Mouse (Mus musculus) heart, embryonic 11.5 days (tissue): ENCODE results near the gene Siglec1. TPM values are rescaled to one million over a fixed set of nuclear protein-coding genes. Genes with fewer than 3 reads are reported as not detected.

Experiments
- ATAC-seq: fragments of 200-750 bp; cut with Nextera tagmentation; replicated peaks from 2 replicates; pipeline ENCODE4 v1.8.0; 2017; ENCODE audit warnings: moderate library complexity; ENCODE audit not compliant: insufficient number of reproducible peaks, low FRiP score, low TSS enrichment
- H3K27ac ChIP-seq: fragments of 300-500 bp; sonication (generic); 2 replicates; pipeline ENCODE4 v1.5.1; 2014; ENCODE audit warnings: mild to moderate bottlenecking, low read depth, low read length
- H3K27me3 ChIP-seq: fragments of 300-500 bp; sonication (generic); 2 replicates; pipeline ENCODE4 v1.6.1; 2014; ENCODE audit warnings: mild to moderate bottlenecking, low read length, mixed read lengths; ENCODE audit not compliant: control insufficient read depth, insufficient read depth
- H3K36me3 ChIP-seq: fragments of 300-500 bp; sonication (generic); 2 replicates; pipeline ENCODE4 v1.6.1; 2014; ENCODE audit warnings: mild to moderate bottlenecking, low read length, moderate library complexity, mixed read lengths; ENCODE audit not compliant: control insufficient read depth, insufficient read depth
- H3K4me1 ChIP-seq: fragments of 300-500 bp; sonication (generic); 2 replicates; pipeline ENCODE4 v1.6.1; 2014; ENCODE audit warnings: low read length; ENCODE audit not compliant: control insufficient read depth, insufficient read depth
- H3K4me2 ChIP-seq: fragments of 300-500 bp; sonication (generic); 2 replicates; pipeline ENCODE4 v1.6.1; 2014; ENCODE audit warnings: mild to moderate bottlenecking, moderate library complexity
- H3K4me3 ChIP-seq: fragments of 300-500 bp; sonication (generic); 2 replicates; pipeline ENCODE4 v1.5.1; 2014; ENCODE audit warnings: low read depth, low read length
- H3K9ac ChIP-seq: fragments of 300-500 bp; sonication (generic); 2 replicates; pipeline ENCODE4 v1.6.1; 2014; ENCODE audit warnings: mild to moderate bottlenecking, low read depth, low read length, moderate library complexity
- H3K9me3 ChIP-seq: fragments of 300-500 bp; sonication (generic); replicated peaks from 2 replicates; pipeline ENCODE4 v1.6.1; 2016; ENCODE audit warnings: low read length; ENCODE audit not compliant: control insufficient read depth
- WGBS: fragments of 180-500 bp; shearing (Covaris S2); extraction: QIAGEN DNeasy Blood & Tissue Kit; methylation state at CpG from one replicate; pipeline ENCODE4 v1.1.7; 2014; ENCODE audit not compliant: insufficient replicate concordance; 5-methylcytosine and 5-hydroxymethylcytosine counted together
- polyA plus RNA-seq: library from polyadenylated mRNA; unstranded; fragments of >200 nt; fragmentation: Nextera tagmentation; extraction: Ambion mirVana; gene quantifications from 2 replicates; pipeline ENCODE4 v1.2.1, GENCODE M21; 2014

Siglec1 gene
- polyA plus RNA-seq: 0.11 and 0.16 TPM in 2 replicates

DNA sequence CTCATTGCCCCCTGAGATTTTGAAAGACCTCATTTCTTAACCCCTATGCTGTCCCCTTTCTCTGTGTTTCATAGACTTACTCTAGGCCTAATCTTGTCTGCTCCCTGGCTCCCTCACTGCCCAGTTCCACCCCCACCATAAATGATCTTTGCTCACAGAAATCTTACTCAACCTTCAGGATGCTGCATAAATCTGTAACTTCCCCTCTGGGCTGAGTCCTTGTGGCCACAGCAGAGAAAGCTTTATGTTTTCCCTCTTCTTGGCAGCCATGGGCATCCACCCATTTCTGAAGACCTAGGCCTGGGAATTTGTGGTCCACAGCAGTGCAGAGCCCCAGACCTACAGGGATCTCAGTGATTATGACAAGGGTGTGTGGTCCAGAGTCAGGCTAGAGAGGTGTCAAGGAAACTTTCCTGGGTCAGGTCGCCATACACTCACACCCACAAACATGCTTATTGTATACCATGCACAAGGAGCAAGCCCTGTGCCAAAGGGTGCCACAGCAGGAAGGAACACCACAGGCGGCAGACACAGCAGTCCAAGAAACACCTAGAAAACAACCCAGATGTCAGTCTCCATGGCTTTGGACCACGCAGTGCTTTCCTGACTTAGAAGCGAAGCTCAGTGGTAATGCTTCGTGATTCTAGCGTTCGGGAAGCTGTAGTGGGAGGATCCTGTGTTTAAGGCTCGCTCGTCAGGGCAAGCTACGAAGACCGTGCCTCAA is at the start of gene Siglec1:
Gene Siglec1, minus strand, starts transcription at position 99 of the 724 bp plus-strand sequence.
- 80% methylated on average over 11 of the region's 11 CpGs for WGBS
- Histone ChIP-seq H3K4me2 (no peak within 1 kb of the TSS), H3K27ac (no peak within 1 kb of the TSS), H3K9ac (no peak within 1 kb of the TSS), H3K27me3 (no peaks in the 10 kb centered on the region), H3K4me3 (no peak within 1 kb of the TSS), H3K36me3 (no peaks in the 10 kb centered on the region), H3K4me1 (no peaks in the 10 kb centered on the region), H3K9me3 (no peaks in the 10 kb centered on the region)
- ATAC-seq: no peak

DNA sequence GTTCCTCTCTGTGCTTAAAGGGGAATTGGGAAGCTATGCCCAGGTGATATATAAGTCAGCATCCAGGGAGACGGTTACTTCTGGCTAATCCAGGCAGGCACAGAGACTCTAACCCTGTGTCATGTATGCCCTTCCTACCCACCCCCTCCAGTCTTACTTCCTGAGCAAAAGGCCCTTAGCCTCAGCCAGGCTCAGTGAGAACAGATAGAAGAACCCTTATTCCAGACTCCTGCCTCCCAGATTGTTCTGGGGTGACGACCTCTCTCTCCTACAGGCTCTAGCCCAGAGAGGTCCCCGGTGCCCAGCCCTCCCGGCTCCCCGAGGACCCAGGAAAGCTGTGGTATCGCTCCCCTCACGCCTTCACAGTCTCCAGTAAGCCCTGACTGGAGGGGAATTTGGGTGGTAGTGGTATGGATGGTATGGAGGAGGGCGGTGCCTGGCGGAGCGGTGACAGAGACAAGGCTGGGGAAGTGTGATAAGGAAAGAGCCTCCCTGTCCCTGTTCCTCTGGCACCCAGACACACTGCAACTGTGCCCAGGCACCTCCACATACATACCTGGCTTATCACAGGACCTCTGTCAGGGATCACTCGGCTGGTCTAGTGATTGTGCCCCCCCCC is 49.1 kb upstream of the Siglec1 start:
- 13% methylated on average over 11 of the region's 11 CpGs for WGBS
- peaks cover 2% of the 10 kb centered on the region; the same call in 1 of the 2 replicates for H3K36me3 ChIP-seq
- peak overlapping the region; percentile 52 for H3K4me2 ChIP-seq
- peak overlapping the region; percentile 89 for H3K27ac ChIP-seq
- no peaks in the 10 kb centered on the region for H3K27me3 ChIP-seq
- peak overlapping the region; percentile 61 for H3K9ac ChIP-seq
- peak; percentile 92 for ATAC-seq
- H3K4me1 ChIP-seq: peaks cover 45% of the 10 kb centered on the region
- 0 out of 2 replicates have a peak overlapping the region, but pooled peaks have one; percentile 5 for H3K4me3 ChIP-seq
- no peaks in the 10 kb centered on the region for H3K9me3 ChIP-seq

DNA sequence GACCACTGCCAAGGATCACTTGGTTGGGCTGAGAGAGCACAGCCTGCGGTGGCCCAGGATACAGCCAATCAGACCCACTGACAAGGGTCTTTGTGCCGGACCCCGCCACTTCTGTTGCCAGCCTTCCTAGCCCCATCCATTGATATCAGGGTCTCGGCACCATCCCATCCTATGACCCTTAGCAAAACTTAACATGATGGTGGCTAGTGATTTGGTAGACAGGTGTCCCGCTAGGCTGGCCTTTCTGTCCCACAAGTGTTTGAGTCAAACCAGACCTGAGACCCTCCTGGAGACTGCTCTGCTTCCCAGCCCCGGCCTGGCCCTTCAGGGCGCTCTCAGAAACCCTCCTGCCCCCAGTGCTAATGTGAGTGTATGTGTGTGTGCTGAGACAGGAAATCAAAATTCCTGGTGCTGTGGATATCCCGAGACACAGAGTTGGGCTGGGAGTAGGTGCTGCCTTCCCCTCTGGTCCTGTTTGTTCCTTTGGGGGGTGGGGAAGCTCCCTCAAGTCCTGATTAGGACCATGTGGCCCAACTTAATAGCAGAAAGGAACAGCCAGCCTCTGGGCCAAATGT is 48.3 kb upstream of the Siglec1 start:
- H3K9me3 ChIP-seq: no peaks in the 10 kb centered on the region
- peaks cover 38% of the 10 kb centered on the region for H3K4me1 ChIP-seq
- 57% methylated on average over 8 of the region's 8 CpGs for WGBS
- no peaks in the 10 kb centered on the region for H3K27me3 ChIP-seq
- H3K27ac ChIP-seq: peak overlapping the region; percentile 89
- H3K4me3 ChIP-seq: no peak overlapping the region
- peak overlapping the region; percentile 61; the same call in 1 of the 2 replicates for H3K9ac ChIP-seq
- ATAC-seq: no peak
- peaks cover 2% of the 10 kb centered on the region; the same call in 1 of the 2 replicates for H3K36me3 ChIP-seq
- no peak overlapping the region; the same call in 1 of the 2 replicates for H3K4me2 ChIP-seq

DNA sequence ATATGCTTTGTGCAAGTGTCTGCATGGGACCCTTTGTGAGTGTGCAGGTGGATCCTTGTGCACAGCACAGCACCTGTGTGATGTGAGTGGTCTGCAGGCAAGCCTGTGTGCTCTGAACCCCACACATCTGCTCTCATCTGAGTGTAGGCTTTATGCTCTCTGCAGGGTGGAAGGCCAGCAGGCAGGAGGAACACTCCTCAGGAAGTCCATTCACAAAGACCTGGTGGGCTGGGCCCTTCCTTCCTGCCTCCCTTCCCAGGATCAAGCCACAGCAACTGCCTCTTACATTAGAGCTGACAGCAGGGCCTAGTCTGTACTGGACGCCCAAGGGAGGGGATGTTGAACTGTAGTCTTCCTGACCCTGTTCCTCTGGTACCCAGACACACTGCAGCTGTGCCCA is 47.8 kb upstream of the Siglec1 start:
- no peak overlapping the region for H3K4me3 ChIP-seq
- peaks cover 37% of the 10 kb centered on the region for H3K4me1 ChIP-seq
- WGBS: 36% methylated on average over 1 of the region's 1 CpGs
- no peaks in the 10 kb centered on the region for H3K27me3 ChIP-seq
- no peak for ATAC-seq
- H3K27ac ChIP-seq: peak overlapping the region; percentile 89
- H3K4me2 ChIP-seq: no peak overlapping the region
- H3K36me3 ChIP-seq: peaks cover 2% of the 10 kb centered on the region; the same call in 1 of the 2 replicates
- no peak overlapping the region for H3K9ac ChIP-seq
- no peaks in the 10 kb centered on the region for H3K9me3 ChIP-seq

DNA sequence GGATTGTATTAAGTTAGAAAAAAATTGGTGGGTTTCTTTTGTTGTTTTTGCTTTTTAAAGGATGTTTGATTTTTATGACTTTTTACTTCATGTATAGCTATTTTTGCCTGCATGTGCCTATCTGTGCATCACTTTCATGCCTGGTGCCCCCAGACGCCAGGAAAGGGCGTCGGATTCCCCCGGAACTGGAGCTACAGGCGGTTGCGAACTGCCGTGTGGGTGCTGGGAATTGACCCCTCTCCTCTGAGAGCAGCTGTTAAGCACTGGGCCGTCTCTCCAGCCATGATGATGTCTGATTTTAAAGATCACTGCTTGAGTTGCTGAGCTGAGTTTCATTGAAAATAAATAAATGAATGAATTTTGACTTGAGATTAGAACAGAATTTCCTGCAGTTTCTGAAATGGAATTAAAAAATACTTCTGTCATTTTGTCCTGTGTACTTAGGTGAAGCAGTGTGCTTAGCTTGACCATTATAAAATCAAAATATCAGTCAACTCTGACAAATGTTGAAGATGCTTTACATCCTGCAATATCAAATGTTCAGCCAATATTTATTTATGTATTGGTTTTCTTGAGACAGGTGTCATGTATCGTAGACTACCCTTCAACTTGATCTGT is 46.5 kb upstream of the Siglec1 start, which contains the start of gene Gm11037:
Gene Gm11037, plus strand, starts transcription at position 568 of the 618 bp plus-strand sequence.
- Histone ChIP-seq H3K9me3 (no peaks in the 10 kb centered on the region), H3K27me3 (no peaks in the 10 kb centered on the region), H3K4me1 (peaks cover 43% of the 10 kb centered on the region), H3K9ac (no peak within 1 kb of the TSS), H3K36me3 (peaks cover 2% of the 10 kb centered on the region; the same call in 1 of the 2 replicates), H3K4me3 (no peak within 1 kb of the TSS), H3K4me2 (no peak within 1 kb of the TSS), H3K27ac (peak within 1 kb of the TSS; percentile 89)
- no peak for ATAC-seq
- WGBS: 82% methylated on average over 9 of the region's 9 CpGs

DNA sequence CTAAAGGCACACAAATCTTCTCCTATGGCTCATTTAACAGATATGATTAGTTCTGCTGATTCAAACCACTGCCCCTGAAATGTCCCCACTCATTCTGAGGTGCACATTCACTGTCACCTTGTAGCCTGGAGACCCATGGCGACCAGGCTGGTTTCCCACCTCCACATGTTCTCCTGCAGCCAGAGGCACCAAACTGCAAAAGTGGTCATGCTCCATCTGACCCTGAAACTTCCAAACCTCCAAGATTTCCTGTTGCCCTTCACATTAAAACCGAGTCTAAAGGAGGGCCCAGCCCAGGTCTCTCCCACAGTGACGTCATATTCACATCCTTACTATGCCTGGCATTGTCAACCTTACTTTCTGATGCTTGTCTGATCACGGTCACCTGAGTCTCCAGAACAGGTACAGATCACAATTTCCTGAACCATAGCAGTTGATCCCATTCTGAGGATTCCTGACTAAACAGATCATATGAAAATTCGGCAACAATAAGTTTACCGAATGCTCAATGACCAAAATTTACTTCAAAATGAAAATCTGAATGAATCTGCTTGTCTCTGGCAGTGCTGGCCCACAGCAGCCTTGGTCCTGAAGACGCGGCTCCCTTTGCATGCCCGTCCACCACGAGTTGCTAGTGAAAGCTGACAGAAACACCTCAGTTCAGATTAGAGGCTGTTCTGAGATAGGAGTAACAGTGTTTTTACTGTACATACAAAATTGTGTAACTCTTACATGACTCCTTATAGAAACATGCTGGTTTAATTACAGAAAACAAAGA is 45.7 kb upstream of the Siglec1 start:
- Histone ChIP-seq H3K9me3 (no peaks in the 10 kb centered on the region), H3K4me2 (no peak overlapping the region), H3K27ac (no peak overlapping the region), H3K4me3 (no peak overlapping the region), H3K27me3 (no peaks in the 10 kb centered on the region), H3K4me1 (peaks cover 50% of the 10 kb centered on the region), H3K9ac (no peak overlapping the region), H3K36me3 (no peaks in the 10 kb centered on the region)
- 57% methylated on average over 10 of the region's 10 CpGs for WGBS
- ATAC-seq: no peak

DNA sequence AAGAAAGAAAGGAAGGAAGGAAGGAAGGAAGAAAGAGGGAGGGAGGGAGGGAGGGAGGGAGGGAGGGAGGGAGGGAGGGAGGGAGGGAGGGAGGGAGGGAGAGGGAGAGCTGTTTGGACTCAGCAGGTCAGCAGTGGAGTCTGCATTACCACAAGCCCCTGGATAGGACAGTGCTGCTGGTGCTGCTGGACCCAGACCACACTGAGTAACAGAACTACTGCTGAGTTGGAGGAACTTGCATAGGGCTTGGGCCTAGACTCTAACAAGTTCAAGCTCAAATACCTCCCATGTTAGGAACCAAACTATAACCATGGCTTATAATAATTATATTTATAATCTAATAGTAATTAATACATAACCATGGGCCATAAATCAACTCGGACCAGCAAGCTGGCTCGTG is 44.3 kb upstream of the Siglec1 start:
- no peaks in the 10 kb centered on the region for H3K36me3 ChIP-seq
- H3K4me2 ChIP-seq: no peak overlapping the region
- 81% methylated on average over 2 of the region's 2 CpGs for WGBS
- no peak overlapping the region for H3K27ac ChIP-seq
- no peaks in the 10 kb centered on the region for H3K9me3 ChIP-seq
- H3K9ac ChIP-seq: no peak overlapping the region
- H3K4me3 ChIP-seq: no peak overlapping the region
- ATAC-seq: no peak
- peaks cover 55% of the 10 kb centered on the region for H3K4me1 ChIP-seq
- no peaks in the 10 kb centered on the region; the same call in 1 of the 2 replicates for H3K27me3 ChIP-seq

DNA sequence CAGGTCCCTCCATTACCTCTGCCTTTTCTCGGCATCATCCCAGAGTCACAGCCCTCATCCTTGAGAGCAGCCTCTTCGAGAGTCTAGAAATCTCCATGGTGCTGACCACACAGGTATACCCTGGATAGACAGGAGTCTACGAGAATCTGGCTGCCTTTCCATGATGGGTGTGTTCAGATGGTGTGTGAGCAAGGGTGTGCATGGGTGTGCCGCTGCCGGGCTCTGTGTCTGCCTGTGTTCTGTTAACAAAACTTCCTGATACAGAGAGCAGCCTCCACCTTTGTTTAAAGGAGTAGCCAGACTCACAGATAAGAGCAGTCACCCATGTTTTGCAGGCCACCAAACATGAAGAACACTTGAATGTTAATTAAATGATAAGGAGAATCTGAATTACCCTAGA is 43.3 kb upstream of the Siglec1 start:
- H3K4me3 ChIP-seq: no peak overlapping the region; the same call in 1 of the 2 replicates
- H3K27me3 ChIP-seq: peaks cover 3% of the 10 kb centered on the region; the same call in 1 of the 2 replicates
- peak; percentile 44 for ATAC-seq
- no peaks in the 10 kb centered on the region for H3K9me3 ChIP-seq
- H3K36me3 ChIP-seq: no peaks in the 10 kb centered on the region
- peak overlapping the region; percentile 90 for H3K4me2 ChIP-seq
- WGBS: 56% methylated on average over 5 of the region's 5 CpGs
- no peak overlapping the region for H3K9ac ChIP-seq
- H3K27ac ChIP-seq: peak overlapping the region; percentile 59; the same call in 1 of the 2 replicates
- H3K4me1 ChIP-seq: peaks cover 45% of the 10 kb centered on the region
